Mouse (Mus musculus): Measurements from ENCODE around the gene Serpine1.
A peak's percentile ranks its signal among the peaks of the same experiment; 100 is the strongest.

The Serpine1 gene

DNA sequence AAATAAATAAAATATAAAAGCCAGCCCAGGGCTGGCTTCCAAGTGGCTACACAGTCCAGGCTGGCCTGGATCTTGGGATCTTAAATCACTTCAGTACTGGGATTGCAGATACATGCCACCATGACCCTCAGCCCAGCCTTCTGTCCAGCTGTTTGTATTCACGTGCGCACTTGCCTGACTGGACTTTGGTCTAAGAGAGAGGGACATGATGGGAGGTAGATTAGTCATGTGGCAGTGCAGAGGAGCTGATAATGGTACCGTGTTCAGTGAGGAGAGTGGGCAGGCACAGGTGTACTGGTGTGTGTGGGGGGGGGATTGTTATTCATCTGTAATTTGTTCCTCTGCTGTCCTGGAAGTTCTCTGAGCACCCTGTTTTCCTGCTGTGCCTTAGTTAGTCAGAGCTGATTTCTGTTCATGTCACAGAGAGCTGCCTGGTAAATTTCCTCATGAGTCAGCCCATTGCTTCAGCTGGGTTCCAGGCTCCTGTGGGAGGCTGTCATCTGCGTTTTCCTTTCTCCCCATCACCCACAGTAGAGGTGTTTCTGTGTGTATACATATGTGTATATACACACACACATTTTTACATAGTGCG is 20.1 kb downstream of the Serpine1 start:
- DNase-seq, result peak; percentile 35

DNA sequence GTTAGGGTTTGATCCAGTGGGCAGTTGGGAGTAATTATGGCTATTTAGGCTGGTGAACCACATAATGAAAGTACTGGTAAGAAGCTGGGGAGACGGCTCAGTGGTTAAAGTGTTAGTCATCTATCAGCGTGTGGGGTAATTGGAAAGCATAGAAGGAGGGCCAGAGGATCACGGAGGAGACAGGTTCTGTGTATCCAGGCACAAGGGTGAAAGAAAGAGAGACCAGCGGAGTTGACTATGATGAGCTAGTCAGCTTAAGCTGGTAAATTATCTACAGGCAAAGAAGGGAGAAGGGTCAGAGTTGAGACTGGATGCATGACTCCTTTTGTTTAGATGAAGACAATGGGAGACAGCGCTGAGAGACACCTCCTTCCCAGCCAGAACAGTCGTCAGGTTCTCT is 20.9 kb downstream of the Serpine1 start:
- no peak for DNase-seq

DNA sequence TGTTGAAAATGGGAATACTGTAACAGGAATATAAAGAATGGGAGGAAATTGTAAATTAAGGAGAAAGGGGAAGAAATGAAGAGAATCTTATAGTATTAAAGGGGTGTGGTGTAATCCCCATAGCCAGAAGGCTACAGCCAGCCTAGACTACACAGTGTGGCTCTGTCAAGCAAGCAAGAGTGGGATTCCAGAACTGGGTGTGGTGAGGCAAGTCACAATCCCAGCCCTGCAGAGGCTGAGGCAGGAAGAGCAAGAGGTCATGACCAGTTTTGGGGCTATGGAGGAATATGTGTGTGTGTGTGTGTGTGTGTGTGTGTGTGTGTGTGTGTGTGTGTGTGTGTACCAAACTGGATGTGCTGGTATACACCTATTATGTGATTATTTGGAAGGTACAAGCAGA is 25.1 kb downstream of the Serpine1 start:
- no peak for DNase-seq

DNA sequence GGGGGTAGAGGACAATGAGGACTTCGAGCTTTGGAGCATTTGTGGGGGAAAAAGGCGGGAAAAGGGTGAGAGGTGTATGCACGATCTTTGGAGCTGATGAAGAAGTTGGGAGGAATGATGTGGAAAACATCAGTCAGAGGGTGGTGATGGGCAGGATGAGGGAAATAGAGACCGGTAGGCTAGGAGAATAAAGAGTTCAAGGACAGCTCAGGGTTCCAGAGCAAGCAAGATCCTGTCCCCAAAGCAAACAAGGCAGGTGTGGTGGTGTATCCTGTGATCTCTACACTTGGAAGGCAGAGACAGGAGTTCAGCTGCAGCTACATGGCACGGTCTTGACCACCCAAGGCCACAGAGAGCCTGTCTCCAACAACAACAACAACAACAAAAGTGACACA is 25.7 kb downstream of the Serpine1 start:
- no peak for DNase-seq

DNA sequence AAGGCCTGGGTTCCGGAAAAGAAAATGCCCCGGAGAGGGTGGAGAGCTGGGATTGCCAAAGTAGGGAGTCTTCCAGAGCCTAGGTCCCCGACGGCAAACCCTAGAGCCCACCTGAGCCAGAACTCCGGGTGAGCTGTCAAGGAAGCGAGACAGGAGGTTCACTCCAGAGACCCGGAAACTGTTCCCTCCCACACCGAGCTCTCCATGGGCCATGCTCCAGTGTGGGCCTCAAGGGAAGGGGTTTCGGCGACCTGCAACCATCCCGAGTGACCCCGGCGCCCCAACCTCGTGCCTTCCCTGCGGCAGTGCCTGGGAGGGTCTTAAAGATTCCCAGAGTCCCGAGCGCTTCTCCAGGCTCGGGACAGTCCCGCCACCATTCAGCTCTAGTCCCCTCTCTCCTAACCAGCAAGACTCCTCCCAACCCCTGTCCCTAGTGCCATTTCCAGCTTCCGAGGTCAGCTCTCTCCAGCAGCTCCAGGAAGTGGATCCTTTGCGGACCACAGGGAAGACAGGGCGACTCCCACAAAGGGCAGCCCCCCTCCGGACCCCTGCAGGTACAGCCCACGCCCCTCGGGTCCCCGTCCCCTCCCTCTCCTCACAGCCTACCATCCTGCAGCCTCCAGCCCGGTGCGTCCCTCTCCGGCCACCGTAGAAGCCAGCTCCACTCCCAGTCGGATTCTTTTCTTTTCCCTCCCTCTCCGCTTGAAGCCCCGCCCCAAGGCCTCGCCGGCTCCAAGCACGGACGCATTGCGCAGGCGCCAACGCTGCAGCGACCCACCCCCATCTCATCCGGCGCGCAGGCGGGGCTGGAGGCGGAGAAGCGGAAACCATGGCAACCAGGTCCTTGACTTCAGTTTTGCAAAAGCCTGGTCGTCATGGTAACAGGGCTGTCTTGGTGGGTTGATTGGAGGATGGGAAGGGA is 26.4 kb downstream of the Serpine1 start, which contains the start of gene Ap1s1:
TSS of gene Ap1s1 (minus strand) at position 734 of the 922 bp plus-strand sequence.
- peak; percentile 98 for DNase-seq

DNA sequence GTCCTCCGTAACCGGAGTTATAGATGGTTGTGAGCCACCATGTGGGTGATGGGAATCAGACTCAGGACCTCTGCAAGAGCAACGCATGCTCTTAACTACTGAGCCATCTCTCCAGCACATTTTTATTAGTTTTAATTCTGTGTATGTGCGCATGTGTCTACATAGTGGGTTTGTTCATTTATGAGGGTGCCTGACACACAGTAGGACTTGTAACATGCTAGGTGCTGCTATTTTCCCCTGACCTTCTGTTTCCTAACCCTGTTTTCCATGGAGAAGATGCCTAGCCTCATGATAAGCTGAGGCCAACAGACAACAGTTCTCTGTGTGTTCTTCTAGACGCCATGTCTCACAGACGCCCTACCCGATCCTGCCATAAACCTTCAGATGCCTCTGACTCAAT is 28.1 kb downstream of the Serpine1 start:
- DNase-seq, result no peak

DNA sequence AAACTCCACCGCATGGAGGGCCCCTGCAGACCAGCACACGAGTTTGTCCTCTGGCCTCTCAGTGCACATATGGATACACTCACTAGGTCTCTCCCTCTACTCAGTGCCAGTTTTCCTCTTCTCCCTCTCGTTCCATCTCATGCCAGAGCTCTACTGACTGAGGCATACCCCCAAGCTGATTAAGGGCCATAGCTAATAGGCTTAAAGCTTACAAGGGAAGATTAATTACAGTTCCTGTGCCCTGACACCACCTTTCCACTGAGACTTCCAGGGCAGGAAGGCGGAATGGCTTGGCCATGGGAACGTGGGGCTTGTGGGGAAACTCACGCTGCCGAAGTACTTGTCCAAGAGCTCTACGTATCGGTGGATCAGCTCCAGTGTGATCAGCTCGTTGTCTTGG is 30.6 kb downstream of the Serpine1 start:
- DNase-seq, result no peak

DNA sequence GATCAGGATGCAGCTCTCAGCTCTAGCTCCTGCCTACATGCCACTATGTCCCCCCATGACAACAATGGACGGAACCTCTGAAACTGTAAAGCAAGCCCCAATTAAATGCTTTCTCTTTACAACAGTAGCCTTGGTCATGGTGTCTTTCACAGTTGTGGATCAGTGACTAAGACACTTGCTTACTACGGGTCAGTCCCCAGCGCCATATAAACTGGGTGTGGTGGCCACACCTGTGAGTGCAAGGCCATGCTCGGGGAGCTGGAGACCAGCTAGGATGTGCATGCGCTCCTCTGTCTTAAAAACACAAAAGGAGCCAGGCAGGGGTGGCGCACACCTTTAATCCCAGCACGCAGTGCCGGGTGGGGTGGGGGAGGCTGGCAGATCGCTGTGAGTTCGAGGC is 32.6 kb downstream of the Serpine1 start:
- DNase-seq, result no peak

DNA sequence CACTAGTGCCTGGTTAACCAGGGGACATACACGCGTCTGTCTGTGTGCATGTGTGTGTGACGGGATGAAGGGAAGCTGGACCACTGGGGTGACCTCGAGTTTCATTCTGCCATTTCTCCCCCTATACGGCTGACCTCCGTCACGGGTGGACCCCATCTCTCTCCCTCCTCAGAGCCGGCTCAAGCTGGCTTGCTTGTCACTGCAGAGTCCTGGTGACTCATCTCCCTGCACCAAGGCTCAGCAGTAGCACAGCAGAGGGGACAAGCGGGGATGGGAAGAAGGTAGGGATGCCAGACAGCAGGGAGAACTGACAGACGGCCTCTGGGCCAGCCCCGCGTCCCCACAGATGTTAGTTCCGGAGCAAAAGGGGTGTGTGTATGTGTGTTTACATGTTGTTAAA is 35.9 kb downstream of the Serpine1 start:
- no peak for DNase-seq

DNA sequence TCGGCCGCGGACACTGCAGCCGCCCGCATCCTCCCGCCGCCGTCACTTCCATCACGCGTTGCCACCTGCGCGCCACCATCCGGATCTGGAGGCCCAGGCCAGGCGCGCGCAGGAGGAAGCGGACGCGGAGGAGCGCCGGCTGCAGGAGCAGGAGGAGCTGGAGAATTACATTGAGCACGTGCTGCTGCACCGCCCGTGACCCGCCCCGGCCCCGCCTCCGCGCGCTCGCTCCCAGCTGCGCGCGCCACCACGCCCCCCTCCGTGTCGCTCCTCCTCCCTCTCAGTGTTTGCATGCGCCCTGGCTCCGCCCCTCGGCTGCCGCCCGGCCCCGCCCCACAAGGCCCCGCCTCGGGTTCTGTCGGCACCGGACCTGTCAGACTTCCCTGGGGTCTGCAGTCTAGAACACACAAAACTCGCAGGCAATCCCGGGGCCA is 39.4 kb downstream of the Serpine1 start:
- DNase-seq, result peak; percentile 96

DNA sequence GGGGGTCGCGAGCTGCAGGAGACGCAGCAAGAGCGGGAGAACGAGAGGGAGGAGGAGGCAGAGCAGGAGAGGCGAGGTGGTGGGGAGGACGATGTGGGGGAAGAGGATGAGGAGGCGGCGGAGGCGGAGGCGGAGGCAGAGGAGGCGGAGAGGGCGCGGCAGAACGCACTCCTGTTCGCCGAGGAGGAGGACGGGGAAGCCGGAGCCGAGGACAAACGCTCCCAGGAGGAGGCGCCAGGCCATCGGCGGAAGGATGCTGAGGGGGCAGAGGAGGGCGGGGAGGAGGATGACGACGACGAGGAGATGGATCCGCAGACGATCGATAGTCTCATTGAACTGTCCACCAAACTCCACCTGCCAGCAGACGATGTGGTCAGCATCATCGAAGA is 40.0 kb downstream of the Serpine1 start:
- DNase-seq, result peak; percentile 41

DNA sequence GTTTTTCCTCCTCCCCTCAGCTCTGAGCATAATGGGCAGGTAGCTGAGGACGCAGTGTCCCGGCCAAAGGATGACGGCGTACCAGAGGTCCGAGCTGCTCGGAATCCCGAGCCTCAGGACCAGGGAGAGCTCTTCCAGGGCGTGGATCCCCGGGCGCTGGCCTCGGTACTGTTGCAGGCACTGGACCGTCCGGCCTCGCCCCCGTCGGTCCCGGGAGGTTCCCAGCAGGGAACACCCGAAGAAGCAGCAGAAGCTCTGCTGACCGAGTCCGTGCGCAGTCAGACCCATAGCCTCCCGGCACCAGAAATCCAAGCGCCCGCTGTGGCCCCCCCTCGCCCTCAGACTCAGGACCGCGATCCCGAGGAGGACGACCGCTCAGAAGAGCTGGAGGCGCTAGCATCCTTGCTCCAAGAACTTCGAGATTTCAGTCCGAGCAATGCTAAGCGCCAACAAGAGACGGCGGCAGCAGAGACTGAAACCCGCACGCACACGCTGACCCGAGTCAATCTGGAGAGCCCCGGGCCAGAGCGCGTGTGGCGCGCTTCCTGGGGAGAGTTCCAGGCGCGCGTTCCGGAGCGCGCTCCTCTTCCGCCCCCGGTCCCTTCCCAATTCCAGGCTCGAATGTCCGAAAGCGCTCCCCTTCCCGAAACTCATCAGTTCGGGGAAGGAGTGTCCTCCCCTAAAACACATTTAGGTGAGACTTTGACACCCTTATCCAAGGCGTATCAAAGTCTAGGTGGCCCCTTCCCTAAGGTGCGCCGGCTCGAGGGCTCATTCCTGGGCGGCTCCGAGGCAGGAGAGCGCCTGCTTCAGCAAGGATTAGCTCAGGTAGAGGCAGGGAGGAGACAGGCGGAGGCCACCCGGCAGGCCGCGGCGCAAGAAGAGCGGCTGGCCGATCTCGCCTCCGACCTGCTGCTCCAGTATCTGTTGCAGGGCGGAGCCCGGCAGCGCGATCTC is 40.7 kb downstream of the Serpine1 start:
- DNase-seq, result peak; percentile 73

DNA sequence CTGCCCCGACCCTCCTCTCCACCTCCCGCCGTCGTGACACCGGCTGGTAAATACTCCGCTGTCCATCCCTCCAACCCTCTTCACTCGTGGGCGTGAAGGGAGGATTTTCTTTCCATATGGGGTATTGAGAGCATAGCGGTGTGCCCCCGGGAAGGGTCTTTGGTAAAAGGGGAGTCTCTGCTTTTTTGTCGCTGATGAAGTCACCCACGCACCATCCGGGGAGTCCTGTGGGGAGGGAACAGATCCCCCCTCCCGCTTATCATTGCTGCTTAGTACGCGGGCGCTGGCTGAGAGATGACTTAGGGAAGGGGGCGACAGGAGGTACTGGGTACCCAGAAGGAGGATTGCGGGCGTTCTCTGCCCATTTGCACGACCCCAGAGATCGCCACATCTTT is 41.7 kb downstream of the Serpine1 start:
- DNase-seq, result no peak

DNA sequence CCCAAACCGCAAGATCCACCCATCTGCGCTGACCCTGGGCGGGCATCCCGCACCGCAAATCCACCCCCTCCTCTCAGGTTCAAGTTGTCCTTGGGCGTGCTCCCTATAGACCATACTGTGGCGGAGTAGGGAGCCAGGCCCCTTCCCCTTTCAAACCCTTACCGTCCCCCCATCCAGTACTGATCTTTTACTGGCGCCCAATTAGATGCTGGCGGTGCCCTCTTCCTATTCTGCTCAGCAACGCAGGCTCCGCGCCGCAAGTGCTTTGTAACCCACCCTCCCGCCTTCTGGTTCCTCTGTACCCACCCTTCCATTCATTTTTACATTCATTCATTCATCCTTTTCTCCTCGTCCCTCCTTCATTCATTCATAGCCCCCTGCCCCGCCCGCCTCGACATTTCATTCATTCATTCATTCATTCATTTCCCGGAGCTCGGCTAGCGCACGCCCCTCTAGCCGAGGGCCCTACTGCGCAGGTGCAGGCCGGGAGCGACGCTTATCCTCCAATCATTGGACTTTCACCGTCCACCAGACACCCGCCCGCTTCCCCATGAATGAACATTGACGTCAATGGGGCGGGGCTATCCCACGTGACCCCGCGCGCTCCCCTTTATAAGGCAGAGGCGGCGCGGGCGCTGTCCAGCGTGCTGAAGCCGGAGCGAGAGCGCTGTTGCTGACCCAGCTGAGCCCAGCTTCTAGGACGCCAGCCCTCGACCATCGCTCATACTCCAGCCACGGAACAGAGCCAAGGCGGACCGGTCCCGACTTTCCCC is 42.2 kb downstream of the Serpine1 start:
- DNase-seq, result peak; percentile 99

DNA sequence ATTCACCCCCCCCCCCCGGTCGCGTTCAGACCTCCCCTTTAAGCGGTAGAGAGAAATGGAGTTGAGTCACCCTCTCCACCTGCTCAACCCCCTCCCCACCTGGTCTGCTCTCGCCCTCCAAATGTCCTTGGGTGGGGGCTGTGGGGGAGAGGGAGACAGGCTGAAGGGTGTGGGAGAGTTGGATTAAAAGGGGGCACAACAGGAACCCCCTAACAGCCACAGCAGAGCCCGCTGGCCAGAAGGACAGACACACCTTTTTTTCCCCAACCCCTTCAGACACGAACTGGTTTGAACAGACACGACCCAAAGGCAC is 42.8 kb downstream of the Serpine1 start:
- DNase-seq, result no peak

DNA sequence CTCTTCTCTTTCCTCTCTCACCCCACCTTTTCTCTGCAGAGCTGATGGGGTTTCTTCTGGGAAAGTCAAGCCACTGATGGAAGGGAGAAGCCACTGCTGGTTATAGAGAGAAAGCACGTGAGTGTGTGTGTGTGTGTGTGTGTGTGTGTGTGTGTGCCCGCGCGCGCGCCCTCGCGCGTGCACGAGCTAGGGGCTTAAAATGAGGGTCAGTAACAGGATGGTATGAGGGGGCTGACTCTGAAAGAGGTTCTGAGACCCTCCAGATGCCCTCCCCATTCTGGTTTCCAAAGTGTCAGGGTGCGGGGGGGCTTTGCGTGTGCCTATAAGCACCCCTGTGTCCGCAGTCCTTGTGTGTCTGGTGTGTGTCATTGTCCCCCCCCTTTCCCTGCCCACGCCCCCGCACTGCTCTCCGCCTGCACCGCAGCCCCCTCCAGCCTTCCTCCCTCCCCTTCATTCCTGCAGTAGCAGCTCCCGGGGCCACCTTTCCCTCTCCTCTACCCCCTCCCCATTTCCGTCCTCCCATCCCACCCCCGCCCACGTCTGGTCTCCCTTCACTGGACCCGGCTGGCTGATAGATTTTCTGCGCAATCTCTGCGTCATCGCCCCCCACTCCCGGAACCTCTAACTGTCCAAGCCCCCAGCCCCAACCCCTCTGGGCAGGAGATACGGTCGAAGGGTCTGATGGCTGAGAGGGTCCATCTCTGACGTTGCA is 43.4 kb downstream of the Serpine1 start:
- DNase-seq, result no peak

DNA sequence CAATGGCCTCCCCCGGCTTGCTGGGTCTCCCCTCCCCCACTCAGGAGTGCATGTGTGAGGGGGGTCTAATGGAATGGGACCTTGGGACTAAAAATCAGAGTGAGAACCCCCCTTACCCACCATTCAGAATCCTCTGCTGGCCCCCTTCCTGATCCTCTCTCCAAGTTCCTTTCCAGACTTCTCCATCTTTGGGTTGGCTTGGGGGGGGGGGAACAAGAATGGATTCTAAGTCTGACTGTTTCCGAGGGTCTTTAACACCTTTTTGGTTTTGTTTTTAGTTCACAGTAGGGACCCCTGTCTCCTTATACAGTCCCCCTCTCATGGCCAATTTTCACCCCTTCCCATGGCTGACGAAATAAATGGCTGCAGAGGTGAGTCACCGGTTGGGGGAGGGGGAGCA is 46.0 kb downstream of the Serpine1 start, which contains the start of gene Vgf:
TSS of gene Vgf (plus strand) at position 301 of the 400 bp plus-strand sequence.
- DNase-seq, result no peak

DNA sequence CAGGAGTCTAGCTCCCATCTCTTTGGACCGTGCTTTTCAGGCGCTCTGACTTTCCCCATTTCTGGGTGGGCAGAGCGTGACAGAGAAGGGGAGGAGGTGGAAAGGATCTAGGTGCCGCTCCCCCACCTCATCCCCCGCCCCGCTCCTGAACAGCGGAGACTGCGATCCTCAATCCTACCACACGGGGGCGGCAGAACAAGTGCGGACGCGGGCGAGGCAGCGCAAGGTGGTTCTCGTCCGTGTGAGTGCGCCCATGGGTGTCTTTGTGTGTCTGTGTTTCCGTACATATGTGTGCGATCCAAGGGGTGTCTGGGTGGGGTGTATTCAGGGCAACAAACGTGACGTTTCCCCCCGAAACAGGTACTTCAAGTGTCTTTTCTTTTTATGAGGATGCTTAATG is 46.9 kb downstream of the Serpine1 start:
- peak; percentile 89 for DNase-seq

DNA sequence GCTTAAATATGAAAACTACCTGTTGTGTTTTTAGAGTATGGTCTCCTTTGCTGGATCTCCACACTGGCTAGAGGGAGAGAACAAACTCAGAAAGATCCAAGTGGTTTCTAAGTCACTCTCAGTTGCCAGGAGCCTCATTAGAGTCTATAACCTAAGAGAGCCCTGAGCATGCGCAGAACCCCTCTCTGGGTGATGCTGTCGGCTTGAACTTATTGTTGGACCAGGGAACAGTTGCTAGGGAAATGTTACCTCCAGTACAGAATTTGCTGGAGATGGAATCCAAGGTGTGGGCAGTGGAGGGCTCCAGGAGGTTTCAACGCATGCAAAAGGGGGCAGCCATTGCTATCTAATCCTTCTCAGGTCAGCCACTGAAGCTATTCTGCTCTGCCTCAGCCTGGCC is 47.8 kb downstream of the Serpine1 start:
- DNase-seq, result no peak

DNA sequence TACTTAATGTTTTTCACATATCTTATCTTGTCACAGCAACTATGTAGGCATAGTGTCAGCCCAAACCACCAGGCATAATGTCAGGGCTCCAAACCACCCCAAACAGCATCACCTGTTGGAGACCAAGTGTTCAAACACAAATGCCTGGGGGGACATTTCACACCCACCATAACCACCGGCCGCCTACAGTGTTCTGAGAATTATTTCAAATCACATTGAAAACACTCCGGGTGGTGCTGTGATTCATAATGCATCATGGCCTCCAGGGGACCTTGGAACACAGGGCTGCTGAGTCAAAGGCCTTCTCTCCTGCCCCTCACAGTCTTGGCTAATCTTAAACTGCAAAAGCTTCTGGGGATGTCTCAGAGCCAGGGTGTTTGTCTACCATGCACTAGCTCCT is 56.2 kb downstream of the Serpine1 start:
- DNase-seq, result no peak

DNA sequence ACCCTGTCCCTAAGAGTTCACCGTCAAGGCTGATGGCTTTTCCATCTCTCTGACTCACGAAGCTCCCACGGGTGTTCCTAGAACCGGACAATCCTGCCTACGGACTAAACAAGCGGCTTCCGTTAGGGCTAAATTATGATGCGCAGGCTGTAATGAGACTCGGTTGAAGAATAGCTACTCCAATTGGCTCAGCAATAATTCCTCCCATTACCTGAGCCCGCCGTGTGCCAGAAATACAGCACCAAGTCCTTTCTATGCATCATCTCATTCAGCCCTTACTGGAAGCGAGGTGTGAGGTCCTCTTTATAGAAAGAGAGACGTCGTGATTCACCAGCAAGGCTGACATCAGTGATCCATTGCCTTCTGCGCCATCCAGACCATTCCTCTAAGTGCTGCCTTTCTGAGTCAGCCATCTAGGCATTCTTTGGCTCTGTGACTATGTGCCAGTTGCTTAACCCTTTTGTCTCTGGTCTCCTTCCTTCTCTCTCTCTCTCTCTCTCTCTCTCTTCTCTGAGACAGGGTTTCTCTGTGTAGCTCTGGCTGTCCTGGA is 59.6 kb downstream of the Serpine1 start:
- DNase-seq, result no peak
